Mouse (Mus musculus): ENCODE measurements around the gene Tenm2.

GRCm38 (mm10) chr11:36988776-36989565 is 246.8 kb downstream of the Tenm2 start:
- TF ChIP-seq CTCF (IDR thresholded peaks at IDR 0.05; ENCODE audit: low read depth, low read length) (no peak), POLR2A (IDR thresholded peaks at IDR 0.05; ENCODE audit: borderline replicate concordance, low read depth, low read length) (no peak)

Data from bone marrow macrophage, adult 2 months (primary cell).